Mouse (Mus musculus): ENCODE data around the gene Kcnip1.

The Kcnip1 gene

GRCm38 (mm10) chr11:33937641-33938040, 55.3 kb downstream of the Kcnip1 start:
- no peak for DNase-seq

GRCm38 (mm10) chr11:33934286-33934685, 58.7 kb downstream of the Kcnip1 start:
- DNase-seq = no peak

- DNase-seq = no peak
These were observed 60.4 kb downstream of the Kcnip1 start for GRCm38 (mm10) chr11:33932386-33933111.

GRCm38 (mm10) chr11:33931836-33932385, 61.0 kb downstream of the Kcnip1 start:
- DNase-seq = no peak

GRCm38 (mm10) chr11:33929412-33929811, 63.5 kb downstream of the Kcnip1 start:
- no peak for DNase-seq

GRCm38 (mm10) chr11:33928658-33929057, 64.3 kb downstream of the Kcnip1 start:
- no peak for DNase-seq

GRCm38 (mm10) chr11:33927836-33928235, 65.1 kb downstream of the Kcnip1 start:
- DNase-seq = no peak

GRCm38 (mm10) chr11:33927321-33927720, 65.6 kb downstream of the Kcnip1 start:
- DNase-seq = no peak

GRCm38 (mm10) chr11:33926551-33926950, 66.4 kb downstream of the Kcnip1 start:
- no peak for DNase-seq

GRCm38 (mm10) chr11:33925778-33926177, 67.2 kb downstream of the Kcnip1 start:
- no peak for DNase-seq

GRCm38 (mm10) chr11:33923031-33923430, 69.9 kb downstream of the Kcnip1 start:
- no peak for DNase-seq

GRCm38 (mm10) chr11:33921451-33921850, 71.5 kb downstream of the Kcnip1 start:
- DNase-seq = no peak

GRCm38 (mm10) chr11:33919826-33920225, 73.1 kb downstream of the Kcnip1 start:
- DNase-seq = no peak

- no peak for DNase-seq
These were observed 74.5 kb downstream of the Kcnip1 start for GRCm38 (mm10) chr11:33918424-33918823.

GRCm38 (mm10) chr11:33917574-33917973, 75.4 kb downstream of the Kcnip1 start:
- peak; percentile 37 for DNase-seq

GRCm38 (mm10) chr11:33914216-33914615, 78.7 kb downstream of the Kcnip1 start:
- no peak for DNase-seq

- no peak for DNase-seq
These were observed 79.9 kb downstream of the Kcnip1 start for GRCm38 (mm10) chr11:33913061-33913460.

- peak; percentile 70 for DNase-seq
These were observed 80.8 kb downstream of the Kcnip1 start for GRCm38 (mm10) chr11:33912151-33912571.

GRCm38 (mm10) chr11:33910982-33911381, 82.0 kb downstream of the Kcnip1 start:
- no peak for DNase-seq

GRCm38 (mm10) chr11:33908360-33909175, 84.4 kb downstream of the Kcnip1 start:
- DNase-seq = no peak

GRCm38 (mm10) chr11:33903494-33903893, 89.5 kb downstream of the Kcnip1 start:
- DNase-seq = no peak

GRCm38 (mm10) chr11:33902377-33902776, 90.6 kb downstream of the Kcnip1 start:
- no peak for DNase-seq

GRCm38 (mm10) chr11:33901783-33902182, 91.2 kb downstream of the Kcnip1 start:
- no peak for DNase-seq

- DNase-seq = no peak
These were observed 101.9 kb downstream of the Kcnip1 start for GRCm38 (mm10) chr11:33891084-33891483.

All from cerebellum, adult 9-11 months (tissue).